Mouse (Mus musculus) ES-Bruce4 (cell line): ENCODE results near the gene Ano4. TPM values are rescaled to one million over a fixed set of nuclear protein-coding genes. Genes with fewer than 3 reads are reported as not detected.

Experiments
- H3K27ac ChIP-seq: 2 replicates; pipeline ENCODE4 v1.5.1; 2012; ENCODE audit warnings: low read length, inconsistent platforms; ENCODE audit not compliant: insufficient read depth
- H3K27me3 ChIP-seq: 2 replicates; pipeline ENCODE4 v1.6.1; 2012; ENCODE audit warnings: mild to moderate bottlenecking, low read length, inconsistent platforms; ENCODE audit not compliant: control insufficient read depth, poor library complexity, insufficient read depth, severe bottlenecking
- H3K36me3 ChIP-seq: 2 replicates; pipeline ENCODE4 v1.6.1; 2012; ENCODE audit warnings: inconsistent platforms, mild to moderate bottlenecking, low read length, moderate library complexity; ENCODE audit not compliant: control insufficient read depth, poor library complexity, insufficient read depth, severe bottlenecking
- H3K4me1 ChIP-seq: one replicate; pipeline ENCODE4 v1.8.1; 2011; ENCODE audit warnings: low read length; ENCODE audit not compliant: control insufficient read depth, insufficient read depth
- H3K4me3 ChIP-seq: 2 replicates; pipeline ENCODE4 v1.5.1; 2011; ENCODE audit warnings: low read depth, mild to moderate bottlenecking, low read length
- H3K9ac ChIP-seq: 2 replicates; pipeline ENCODE4 v1.6.1; 2012; ENCODE audit warnings: low read depth, mild to moderate bottlenecking, inconsistent platforms; ENCODE audit not compliant: poor library complexity, severe bottlenecking
- H3K9me3 ChIP-seq: replicated peaks from 2 replicates; pipeline ENCODE4 v1.6.1; 2012; ENCODE audit warnings: mild to moderate bottlenecking, low read length, inconsistent platforms; ENCODE audit not compliant: control insufficient read depth, poor library complexity, insufficient read depth, severe bottlenecking
- CTCF ChIP-seq: IDR thresholded peaks from one replicate; pipeline ENCODE4 v1.8.1; 2011; ENCODE audit warnings: low read depth, low read length
- EP300 ChIP-seq: IDR thresholded peaks from 2 replicates; pipeline ENCODE4 v1.6.1; 2011; ENCODE audit warnings: low read depth, low read length; ENCODE audit not compliant: insufficient read depth
- POLR2A ChIP-seq: IDR thresholded peaks from one replicate; pipeline ENCODE4 v1.8.1; 2011; ENCODE audit warnings: low read length; ENCODE audit not compliant: insufficient read depth
- polyA plus RNA-seq: library from polyadenylated mRNA; stranded (reverse); fragments of >200 nt; gene quantifications from 2 replicates; pipeline ENCODE4 v1.2.4, GENCODE M21; 2011; ENCODE audit warnings: low read depth; ENCODE audit not compliant: missing spikeins, insufficient read depth, insufficient read length

Ano4 gene
- polyA plus RNA-seq, 1 experiment, result not detected

DNA sequence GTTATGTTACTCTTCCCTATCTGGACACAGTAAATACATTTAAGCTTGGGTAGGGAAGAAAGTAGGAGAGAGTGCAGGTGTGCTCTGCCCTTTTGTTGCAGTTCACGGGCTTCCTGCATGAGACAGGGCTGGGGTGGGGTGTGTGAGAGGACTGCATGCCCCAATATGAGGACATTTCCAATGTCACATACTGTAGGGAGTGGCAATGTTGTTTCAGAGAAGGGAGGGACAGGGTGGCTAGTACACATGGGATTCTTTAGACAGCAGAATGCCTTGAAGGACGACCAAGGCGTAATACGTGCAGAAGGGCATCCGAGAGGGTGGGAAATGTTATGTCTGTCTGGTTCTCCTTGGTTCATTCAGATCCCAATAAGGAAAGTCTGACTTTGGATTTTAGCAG is 18.2 kb downstream of the Ano4 start:
- Histone ChIP-seq H3K9me3 (no peaks in the 10 kb centered on the region), H3K27me3 (no peaks in the 10 kb centered on the region; the same call in 1 of the 2 replicates), H3K9ac (no peak overlapping the region), H3K27ac (no peak overlapping the region), H3K4me1 (no peaks in the 10 kb centered on the region), H3K36me3 (no peaks in the 10 kb centered on the region), H3K4me3 (no peak overlapping the region)
- TF ChIP-seq CTCF, result no peak
- no peak for TF ChIP-seq EP300
- no peak for TF ChIP-seq POLR2A

DNA sequence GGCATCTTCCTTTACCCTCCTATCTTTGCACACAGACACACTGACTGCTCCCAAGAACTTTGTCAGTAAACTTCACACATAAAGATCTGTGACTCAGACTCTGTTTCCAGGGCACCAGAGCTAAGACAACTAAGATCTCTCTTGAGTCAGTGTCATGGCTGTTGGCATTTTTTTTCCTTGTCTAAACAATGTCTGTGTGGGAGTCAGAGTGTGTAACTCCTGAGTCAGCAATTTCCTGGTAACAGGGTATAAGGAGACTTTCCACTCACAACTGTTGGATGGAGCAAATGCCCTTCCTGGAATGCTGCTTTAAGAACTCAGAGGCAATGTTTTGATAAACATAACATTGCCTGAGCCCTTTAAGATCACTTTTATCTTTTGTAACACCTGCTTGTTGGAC is 37.0 kb downstream of the Ano4 start:
- Histone ChIP-seq H3K9me3 (no peaks in the 10 kb centered on the region), H3K4me1 (no peaks in the 10 kb centered on the region), H3K9ac (no peak overlapping the region), H3K36me3 (no peaks in the 10 kb centered on the region), H3K27me3 (no peaks in the 10 kb centered on the region), H3K27ac (no peak overlapping the region), H3K4me3 (no peak overlapping the region)
- TF ChIP-seq EP300 (no peak), CTCF (no peak), POLR2A (no peak)

DNA sequence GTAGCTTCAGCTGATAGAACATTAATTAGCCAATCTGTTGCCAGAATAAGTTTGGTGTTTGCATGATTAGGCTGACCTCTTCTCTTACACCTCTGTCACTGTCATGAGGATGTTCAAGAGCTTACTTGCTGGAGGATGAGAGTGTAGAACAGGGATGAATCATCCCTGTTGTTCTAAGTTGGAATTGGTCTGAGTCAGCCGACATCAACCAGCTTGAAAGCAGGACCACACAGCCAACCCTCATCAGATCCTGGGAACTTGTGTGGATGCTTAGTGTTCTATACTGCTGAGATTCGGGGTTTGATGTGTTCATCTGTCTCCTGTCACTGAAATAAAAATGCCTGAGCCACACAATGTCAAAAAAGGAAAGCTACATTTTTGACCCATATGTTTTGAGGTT is 44.2 kb downstream of the Ano4 start:
- H3K36me3 ChIP-seq, result no peaks in the 10 kb centered on the region
- no peak overlapping the region for H3K9ac ChIP-seq
- TF ChIP-seq POLR2A (no peak), EP300 (no peak), CTCF (no peak)
- H3K27ac ChIP-seq, result no peak overlapping the region
- no peaks in the 10 kb centered on the region for H3K4me1 ChIP-seq
- no peak overlapping the region for H3K4me3 ChIP-seq
- no peaks in the 10 kb centered on the region for H3K9me3 ChIP-seq
- no peaks in the 10 kb centered on the region for H3K27me3 ChIP-seq

DNA sequence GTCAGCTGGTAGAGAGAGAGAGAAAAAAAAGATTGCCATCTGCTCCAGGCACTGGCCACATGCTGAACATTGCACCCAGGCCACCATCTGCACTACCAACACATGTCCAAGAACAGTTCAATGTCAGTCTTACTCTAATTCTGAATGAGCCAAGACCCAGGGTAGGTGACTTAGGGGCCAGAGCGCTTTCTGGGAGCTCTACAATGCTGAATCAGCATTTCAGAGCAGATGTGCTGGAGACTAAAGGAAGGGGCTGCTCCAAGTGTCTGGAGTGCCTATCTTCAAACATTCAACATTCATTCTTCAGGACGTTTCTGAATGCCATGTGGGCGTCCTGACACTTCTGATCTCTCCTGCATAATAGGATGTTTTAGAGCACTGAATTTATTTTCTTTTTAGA is 51.8 kb downstream of the Ano4 start:
- Histone ChIP-seq H3K4me3 (no peak overlapping the region), H3K4me1 (no peaks in the 10 kb centered on the region), H3K27me3 (no peaks in the 10 kb centered on the region), H3K9ac (no peak overlapping the region), H3K27ac (no peak overlapping the region), H3K9me3 (no peaks in the 10 kb centered on the region), H3K36me3 (no peaks in the 10 kb centered on the region)
- no peak for TF ChIP-seq POLR2A
- TF ChIP-seq EP300, result no peak
- TF ChIP-seq CTCF, result no peak

DNA sequence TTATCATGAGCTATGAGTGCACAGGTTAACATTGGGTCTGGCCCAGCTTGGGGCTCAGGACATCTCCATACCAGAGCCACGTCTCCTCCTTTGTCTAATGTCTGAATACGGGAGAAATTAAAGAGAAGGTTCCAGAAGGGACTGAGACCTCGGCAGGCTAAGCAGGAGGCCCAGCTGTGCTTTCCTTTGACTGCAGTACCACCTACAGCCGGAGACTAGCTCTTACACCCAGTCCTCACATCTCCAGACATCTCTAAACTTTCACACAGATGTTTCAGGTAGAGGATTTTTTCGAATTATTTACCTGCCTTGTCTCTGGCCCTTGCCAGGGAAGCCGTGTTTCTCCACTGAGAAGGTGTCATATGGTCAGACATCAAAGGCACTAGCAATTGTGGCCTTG is 53.9 kb downstream of the Ano4 start:
- H3K4me1 ChIP-seq, result no peaks in the 10 kb centered on the region
- no peaks in the 10 kb centered on the region for H3K27me3 ChIP-seq
- TF ChIP-seq EP300 (no peak), CTCF (no peak), POLR2A (no peak)
- no peaks in the 10 kb centered on the region for H3K36me3 ChIP-seq
- no peak overlapping the region for H3K27ac ChIP-seq
- H3K9me3 ChIP-seq, result no peaks in the 10 kb centered on the region
- no peak overlapping the region for H3K4me3 ChIP-seq
- no peak overlapping the region for H3K9ac ChIP-seq

DNA sequence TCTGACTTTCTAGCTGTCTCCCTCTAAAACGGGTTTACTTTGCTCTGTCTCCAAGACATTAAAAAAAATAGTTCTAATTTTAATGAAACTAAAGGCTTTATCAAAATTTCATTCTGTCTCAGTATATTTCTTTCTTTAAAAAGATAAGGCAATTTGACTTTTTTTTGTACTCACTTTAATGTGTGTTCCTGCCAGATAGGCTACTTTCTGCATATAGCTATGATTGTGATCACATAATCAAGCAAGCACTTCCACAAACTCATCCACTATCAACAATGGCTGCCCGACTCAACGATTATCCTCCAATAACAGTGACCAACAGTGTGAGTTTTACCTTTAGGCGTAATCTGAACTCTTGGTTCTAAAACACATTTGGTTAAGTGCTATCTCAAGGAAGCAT is 55.3 kb downstream of the Ano4 start:
- Histone ChIP-seq H3K9me3 (no peaks in the 10 kb centered on the region), H3K27me3 (no peaks in the 10 kb centered on the region), H3K4me3 (no peak overlapping the region), H3K9ac (no peak overlapping the region), H3K4me1 (no peaks in the 10 kb centered on the region), H3K36me3 (no peaks in the 10 kb centered on the region), H3K27ac (no peak overlapping the region)
- TF ChIP-seq CTCF, result no peak
- no peak for TF ChIP-seq EP300
- no peak for TF ChIP-seq POLR2A
